In genomic region chr2:166792355-166792754, GRCm38 (mm10) we compare ENCODE assay signal across 8 mouse cellular contexts. TPM values are rescaled to one million over a fixed set of nuclear protein-coding genes. Genes with fewer than 3 reads are reported as not detected.
DNase-seq lines count a peak whose midpoint lies in the region; ATAC-seq and TF ChIP-seq lines count a peak whose summit lies in the region.

TSS of gene Trp53rkb (plus strand) at chr2:166792531.

- no peak for TF ChIP-seq POLR2A in liver, adult 2 months (IDR thresholded peaks at IDR 0.05; ENCODE audit: extremely low read depth, insufficient read depth, low read length)

- DNase-seq in liver, adult 2 months (ENCODE audit: extremely low read depth, low read depth, low spot score): no peak
- DNase-seq in liver: no peak
- no peak for DNase-seq in embryonic facial prominence, embryonic 11.5 days (ENCODE audit: low spot score)
- peak; percentile 46 for DNase-seq in induced T-regulatory cell, adult 2 months (ENCODE audit: low read depth)
- peak; percentile 49 for DNase-seq in neural tube, embryonic 11.5 days (ENCODE audit: low spot score)
- DNase-seq in adrenal gland, postnatal 25 days: no peak
- no peak for DNase-seq in adrenal gland, postnatal 4 days (ENCODE audit: low spot score in 2 of 2)
- no peak for DNase-seq in lung, postnatal 14 days

- H3K27ac ChIP-seq in liver, adult 2 months (replicated peaks; ENCODE audit: insufficient read depth, low read depth, low read length): no peak within 1 kb of the TSS; the same call in 1 of the 2 replicates
- H3K27ac ChIP-seq in embryonic facial prominence, embryonic 11.5 days (replicated peaks; ENCODE audit: low read depth, low read length): no peak within 1 kb of the TSS
- H3K27ac ChIP-seq in neural tube, embryonic 11.5 days (ENCODE audit: low read depth, low read length): peak within 1 kb of the TSS; percentile 1; the same call in 1 of the 2 replicates

- no peak for TF ChIP-seq CTCF in liver, adult 2 months (IDR thresholded peaks at IDR 0.05; ENCODE audit: low read depth, low read length)

- ATAC-seq in embryonic facial prominence, embryonic 11.5 days (replicated peaks; ENCODE audit: insufficient number of reproducible peaks, low FRiP score, low TSS enrichment, low read depth): no peak; the same call in 1 of the 2 replicates
- peak; percentile 82 for ATAC-seq in neural tube, embryonic 11.5 days (ENCODE audit: insufficient read depth, low FRiP score, low TSS enrichment)

- H3K9ac ChIP-seq in liver, adult 2 months (ENCODE audit: low read depth, low read length): peak within 1 kb of the TSS; percentile 53
- H3K9ac ChIP-seq in embryonic facial prominence, embryonic 11.5 days (replicated peaks; ENCODE audit: low read length): peak within 1 kb of the TSS; percentile 77
- peak within 1 kb of the TSS; percentile 81 for H3K9ac ChIP-seq in neural tube, embryonic 11.5 days (ENCODE audit: low read length)

- peak within 1 kb of the TSS; percentile 73 for H3K4me3 ChIP-seq in liver, adult 2 months (ENCODE audit: insufficient read depth, low read depth, low read length)
- H3K4me3 ChIP-seq in embryonic facial prominence, embryonic 11.5 days (ENCODE audit: low read depth, low read length): peak within 1 kb of the TSS; percentile 82
- H3K4me3 ChIP-seq in neural tube, embryonic 11.5 days (ENCODE audit: low read depth, low read length): peak within 1 kb of the TSS; percentile 88

- H3K4me1 ChIP-seq in liver, adult 2 months (ENCODE audit: control insufficient read depth, insufficient read depth, low read length): peaks cover 9% of the 10 kb centered on the region
- no peaks in the 10 kb centered on the region; the same call in 1 of the 2 replicates for H3K4me1 ChIP-seq in embryonic facial prominence, embryonic 11.5 days (ENCODE audit: control insufficient read depth, insufficient read depth, low read length)
- H3K4me1 ChIP-seq in neural tube, embryonic 11.5 days (ENCODE audit: control insufficient read depth, insufficient read depth, low read length): peaks cover 11% of the 10 kb centered on the region; the same call in 1 of the 2 replicates

- H3K79me2 ChIP-seq in liver, adult 2 months (ENCODE audit: control insufficient read depth, insufficient read depth, low read length): no peaks in the 10 kb centered on the region

- peak within 1 kb of the TSS; percentile 60 for H3K4me2 ChIP-seq in embryonic facial prominence, embryonic 11.5 days (ENCODE audit: low read depth, low read length)
- peak within 1 kb of the TSS; percentile 62 for H3K4me2 ChIP-seq in neural tube, embryonic 11.5 days (ENCODE audit: low read depth)

- no peaks in the 10 kb centered on the region for H3K9me3 ChIP-seq in embryonic facial prominence, embryonic 11.5 days (replicated peaks; ENCODE audit: control insufficient read depth, low read length)
- H3K9me3 ChIP-seq in neural tube, embryonic 11.5 days (ENCODE audit: control insufficient read depth, low read length): no peaks in the 10 kb centered on the region

- no peaks in the 10 kb centered on the region for H3K27me3 ChIP-seq in liver, adult 2 months (ENCODE audit: control insufficient read depth, insufficient read depth, low read length)
- H3K27me3 ChIP-seq in embryonic facial prominence, embryonic 11.5 days (ENCODE audit: control insufficient read depth, insufficient read depth, low read length): no peaks in the 10 kb centered on the region
- H3K27me3 ChIP-seq in neural tube, embryonic 11.5 days (ENCODE audit: control insufficient read depth, insufficient read depth, low read length): no peaks in the 10 kb centered on the region

- H3K36me3 ChIP-seq in liver, adult 2 months (ENCODE audit: control insufficient read depth, insufficient read depth, low read length): no peaks in the 10 kb centered on the region
- H3K36me3 ChIP-seq in embryonic facial prominence, embryonic 11.5 days (replicated peaks; ENCODE audit: control insufficient read depth, insufficient read depth, low read depth, low read length): no peaks in the 10 kb centered on the region
- H3K36me3 ChIP-seq in neural tube, embryonic 11.5 days (ENCODE audit: control insufficient read depth, insufficient read depth, low read length): no peaks in the 10 kb centered on the region; the same call in 1 of the 2 replicates

- 89% methylated on average over 5 of the region's 5 CpGs for WGBS in liver, adult 2 months
- WGBS in embryonic facial prominence, embryonic 11.5 days: 69% methylated on average over 5 of the region's 5 CpGs
- 48% methylated on average over 5 of the region's 5 CpGs for WGBS in neural tube, embryonic 11.5 days

RNA-seq across cellular contexts. Expression of gene Trp53rkb, which starts in this region (rescaled TPM):
- total RNA-seq in liver, adult 2 months (2014; rRNA removed): 1.5 and 1.8 TPM in 2 replicates
- 3.0 and 3.1 TPM in 2 replicates for polyA plus RNA-seq in liver, adult 2 months (2012; rRNA removed)
- 8.9 and 10.3 TPM in 2 replicates for polyA plus RNA-seq in embryonic facial prominence, embryonic 11.5 days (2014; fragmentation: Nextera tagmentation; extraction: Ambion mirVana)
- 10.4 and 11.5 TPM in 2 replicates for polyA plus RNA-seq in neural tube, embryonic 11.5 days (2014; fragmentation: Nextera tagmentation; extraction: Ambion mirVana)
- total RNA-seq in adrenal gland, postnatal 25 days (2021): 3.9 and 4.1 TPM in 2 replicates
- 1 to 10 TPM; 6.4 to 7.2 TPM for total RNA-seq in adrenal gland, postnatal 4 days (2021)

Comparison
In these comparisons a context has a peak if more than half of its experiments do, and no peak if none do; other contexts are left out.
1. DNase-seq: peak in induced T-regulatory cell, adult 2 months (single experiment) and neural tube, embryonic 11.5 days (single experiment); none in liver, adult 2 months (single experiment), liver (single experiment), embryonic facial prominence, embryonic 11.5 days (single experiment), adrenal gland, postnatal 25 days (single experiment), adrenal gland, postnatal 4 days (0 of 2) and lung, postnatal 14 days (single experiment).
2. Peak in every context shown above with its lines, with median percentiles within 50 percentile points of each other: H3K4me3 ChIP-seq and H3K9ac ChIP-seq.